Mouse (Mus musculus) liver, postnatal 0 days (tissue): Measurements from ENCODE around the gene Mau2. TPM values are rescaled to one million over a fixed set of nuclear protein-coding genes. Genes with fewer than 3 reads are reported as not detected.
A peak's percentile ranks its signal among the peaks of the same experiment; 100 is the strongest.

Source experiments
- ATAC-seq: fragments of 200-750 bp; cut with Nextera tagmentation; 2 replicates; pipeline ENCODE4 v1.8.0; 2017; ENCODE audit warnings: mild to moderate bottlenecking, moderate library complexity
- DNase-seq: peaks from one replicate; pipeline ENCODE4 v3.0.0-alpha.2; 2016
- H3K27ac ChIP-seq: fragments of 300-500 bp; sonication (generic); 2 replicates; pipeline ENCODE4 v1.5.1; 2014; ENCODE audit warnings: antibody characterized with exemption, moderate library complexity, mild to moderate bottlenecking, low read depth
- H3K27me3 ChIP-seq: fragments of 300-500 bp; sonication (generic); 2 replicates; pipeline ENCODE4 v1.6.1; 2014; ENCODE audit warnings: low read length, control low read depth, mixed read lengths; ENCODE audit not compliant: insufficient read depth
- H3K36me3 ChIP-seq: fragments of 300-500 bp; sonication (generic); replicated peaks from 2 replicates; pipeline ENCODE4 v1.6.1; 2014; ENCODE audit warnings: mild to moderate bottlenecking, control low read depth, low read length, moderate library complexity, mixed read lengths; ENCODE audit not compliant: insufficient read depth
- H3K4me1 ChIP-seq: fragments of 300-500 bp; sonication (generic); 2 replicates; pipeline ENCODE4 v1.6.1; 2014; ENCODE audit warnings: antibody characterized with exemption, mild to moderate bottlenecking, control low read depth; ENCODE audit not compliant: insufficient read depth
- H3K4me2 ChIP-seq: fragments of 300-500 bp; sonication (generic); 2 replicates; pipeline ENCODE4 v1.6.1; 2014; ENCODE audit warnings: low read depth, mild to moderate bottlenecking, low read length, moderate library complexity, mixed read lengths
- H3K4me3 ChIP-seq: fragments of 300-500 bp; sonication (generic); 2 replicates; pipeline ENCODE4 v1.5.1; 2014; ENCODE audit warnings: low read depth, low read length
- H3K9ac ChIP-seq: fragments of 300-500 bp; sonication (generic); replicated peaks from 2 replicates; pipeline ENCODE4 v1.6.1; 2014; ENCODE audit warnings: mild to moderate bottlenecking, moderate library complexity
- H3K9me3 ChIP-seq: fragments of 300-500 bp; sonication (generic); 2 replicates; pipeline ENCODE4 v1.6.1; 2016; ENCODE audit warnings: mild to moderate bottlenecking, control low read depth, low read length, mixed read lengths
- CTCF ChIP-seq: sonication (generic); IDR thresholded peaks from 2 replicates; pipeline ENCODE4 v1.5.1; 2016; ENCODE audit warnings: antibody characterized with exemption, low read depth
- EP300 ChIP-seq: IDR thresholded peaks from 2 replicates; pipeline ENCODE4 v1.6.1; 2016; ENCODE audit warnings: antibody characterized with exemption, low read depth, mild to moderate bottlenecking
- WGBS: fragments of 180-500 bp; shearing (Covaris S2); extraction: QIAGEN DNeasy Blood & Tissue Kit; methylation state at CpG from one replicate; pipeline ENCODE4 v1.1.7; 2014; ENCODE audit not compliant: insufficient replicate concordance; 5-methylcytosine and 5-hydroxymethylcytosine counted together
- polyA plus RNA-seq: library from polyadenylated mRNA; unstranded; fragments of >200 nt; fragmentation: Nextera tagmentation; extraction: Ambion mirVana; gene quantifications from 2 replicates; pipeline ENCODE4 v1.2.1, GENCODE M21; 2015

Gene Mau2
- 11.1 and 12.2 TPM in 2 replicates for polyA plus RNA-seq

- peak within 1 kb of the TSS; percentile 77 for H3K27ac ChIP-seq
- peaks cover 42% of the 10 kb centered on the region for H3K4me1 ChIP-seq
- H3K4me2 ChIP-seq = peak within 1 kb of the TSS; percentile 96
- no peak for TF ChIP-seq CTCF
- TF ChIP-seq EP300 = peak; percentile 74
- no peaks in the 10 kb centered on the region for H3K27me3 ChIP-seq
- no peaks in the 10 kb centered on the region for H3K9me3 ChIP-seq
- peak within 1 kb of the TSS; percentile 99 for H3K9ac ChIP-seq
- peak within 1 kb of the TSS; percentile 98 for H3K4me3 ChIP-seq
- ATAC-seq (peak; percentile 97), DNase-seq (peak; percentile 97)
- under 1% methylated on average over 59 of the region's 65 CpGs for WGBS
- H3K36me3 ChIP-seq = peaks cover 3% of the 10 kb centered on the region; the same call in 1 of the 2 replicates
These were observed at the start of gene Mau2, which contains the start of gene Sugp1 for GRCm38 (mm10) chr8:70042583-70043455. Gene Mau2, minus strand, starts transcription at chr8:70042734. Gene Sugp1, plus strand, starts transcription at chr8:70042813.

DNA sequence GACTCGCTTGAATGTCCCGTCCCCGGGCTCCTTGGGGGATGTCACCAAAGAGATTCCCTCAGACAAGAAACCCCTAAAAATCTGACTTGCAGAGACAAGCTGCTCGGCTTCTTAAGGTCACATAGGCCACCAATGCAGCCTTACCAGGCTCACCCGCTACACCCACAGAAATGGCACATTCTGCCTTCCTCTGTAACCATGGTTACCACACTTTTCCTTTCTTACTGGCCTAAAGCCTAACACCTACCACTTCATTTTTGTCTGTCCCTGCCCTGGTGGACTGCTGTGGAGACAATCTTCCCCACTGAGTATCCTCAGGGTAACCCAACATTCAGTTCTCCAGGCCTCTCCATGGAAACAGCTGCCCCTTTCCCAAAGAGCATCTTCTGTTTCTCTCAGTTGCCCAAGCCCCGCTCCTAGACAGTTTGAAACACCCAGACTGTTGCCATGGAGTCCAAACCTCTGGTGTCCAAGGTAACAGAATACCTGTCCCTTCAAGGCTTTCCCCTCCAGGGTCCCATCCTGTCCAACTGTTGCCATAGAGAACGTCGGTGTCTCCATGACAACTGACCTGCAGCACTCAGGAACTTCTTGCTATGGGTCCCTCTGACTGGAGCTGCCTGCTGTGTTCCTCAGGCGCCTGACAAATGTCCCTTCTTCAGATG is 46.9 kb upstream of the Mau2 start:
- Histone ChIP-seq H3K27me3 (peaks cover 62% of the 10 kb centered on the region), H3K27ac (no peak overlapping the region), H3K4me1 (peaks cover 7% of the 10 kb centered on the region; the same call in 1 of the 2 replicates), H3K36me3 (no peaks in the 10 kb centered on the region), H3K4me3 (no peak overlapping the region), H3K9me3 (no peaks in the 10 kb centered on the region), H3K9ac (no peak overlapping the region), H3K4me2 (no peak overlapping the region)
- ATAC-seq = no peak
- DNase-seq = no peak
- WGBS = 61% methylated on average over 9 of the region's 9 CpGs
- no peak for TF ChIP-seq CTCF
- TF ChIP-seq EP300 = no peak

DNA sequence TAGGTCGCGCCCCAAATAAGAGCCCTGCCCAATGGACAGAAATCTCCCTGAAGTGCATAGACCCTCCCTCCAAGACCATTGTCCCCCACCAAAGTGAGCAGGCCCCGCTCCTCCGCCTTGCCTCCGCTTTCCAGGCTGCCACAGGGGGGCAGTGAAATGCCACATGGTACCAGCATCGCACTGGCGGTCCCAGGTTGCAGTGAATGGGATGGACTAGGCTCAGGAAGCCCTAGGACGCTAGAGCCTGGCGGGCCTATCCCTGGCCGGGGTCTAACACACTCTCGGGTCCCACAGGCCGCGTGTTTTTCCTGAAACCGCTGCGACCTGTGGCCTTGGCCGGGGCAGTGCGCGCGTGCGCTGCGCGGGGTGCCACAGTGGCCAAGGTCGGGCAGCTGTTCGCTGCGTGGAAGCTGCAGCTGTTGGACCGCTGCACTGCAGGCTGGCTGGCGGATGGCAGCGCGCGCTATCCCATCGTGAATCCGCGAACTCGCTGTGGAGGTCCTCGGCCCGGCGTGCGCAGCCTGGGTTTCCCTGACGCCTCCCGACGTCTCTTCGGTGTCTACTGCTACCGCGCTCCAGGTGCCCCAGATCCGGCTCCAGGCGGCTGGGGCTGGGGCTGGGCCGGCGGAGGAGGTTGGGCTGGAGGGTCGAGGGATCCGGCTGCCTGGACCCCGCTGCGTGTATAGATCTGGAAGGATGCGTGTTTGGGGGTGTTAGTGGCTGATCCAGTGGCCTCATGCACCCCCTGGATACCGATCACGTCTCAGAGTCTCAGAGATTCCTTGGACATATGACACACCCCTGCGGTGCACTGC is 45.5 kb upstream of the Mau2 start:
- Histone ChIP-seq H3K4me1 (peaks cover 19% of the 10 kb centered on the region), H3K4me2 (no peak overlapping the region), H3K36me3 (no peaks in the 10 kb centered on the region), H3K4me3 (no peak overlapping the region), H3K9ac (no peak overlapping the region), H3K27ac (no peak overlapping the region), H3K27me3 (peaks cover 75% of the 10 kb centered on the region), H3K9me3 (no peaks in the 10 kb centered on the region)
- no peak for ATAC-seq
- WGBS = 5% methylated on average over 54 of the region's 56 CpGs
- TF ChIP-seq CTCF = peak; percentile 71
- TF ChIP-seq EP300 = no peak
- peak; percentile 50 for DNase-seq

GRCm38 (mm10) chr8:70087237-70087636 is 44.7 kb upstream of the Mau2 start:
- DNase-seq (peak; percentile 39), ATAC-seq (no peak)
- no peaks in the 10 kb centered on the region for H3K36me3 ChIP-seq

GRCm38 (mm10) chr8:70086151-70086550 is 43.6 kb upstream of the Mau2 start:
- Histone ChIP-seq H3K27me3 (peaks cover 89% of the 10 kb centered on the region), H3K4me3 (no peak overlapping the region), H3K27ac (no peak overlapping the region), H3K4me1 (peaks cover 20% of the 10 kb centered on the region), H3K9ac (no peak overlapping the region), H3K9me3 (no peaks in the 10 kb centered on the region), H3K4me2 (no peak overlapping the region), H3K36me3 (no peaks in the 10 kb centered on the region)
- ATAC-seq (no peak), DNase-seq (no peak)
- 38% methylated on average over 1 of the region's 1 CpGs for WGBS
- no peak for TF ChIP-seq CTCF
- TF ChIP-seq EP300 = no peak

More at GRCm38 (mm10) chr8:70087237-70087636, 44.7 kb upstream of the Mau2 start:
- WGBS = 8% methylated on average over 7 of the region's 7 CpGs
- H3K4me1 ChIP-seq = peaks cover 20% of the 10 kb centered on the region
- no peak overlapping the region for H3K9ac ChIP-seq
- peaks cover 83% of the 10 kb centered on the region for H3K27me3 ChIP-seq
- no peak overlapping the region for H3K27ac ChIP-seq
- H3K4me3 ChIP-seq = no peak overlapping the region
- no peak overlapping the region for H3K4me2 ChIP-seq
- no peak for TF ChIP-seq EP300
- no peak for TF ChIP-seq CTCF
- no peaks in the 10 kb centered on the region for H3K9me3 ChIP-seq
